Mouse (Mus musculus): ENCODE measurements around the gene Rbm19. TPM values are rescaled to one million over a fixed set of nuclear protein-coding genes. Genes with fewer than 3 reads are reported as not detected.

Gene Rbm19
- polyA plus RNA-seq, 1 experiment from 2014 or later, result 21.9 TPM

DNA sequence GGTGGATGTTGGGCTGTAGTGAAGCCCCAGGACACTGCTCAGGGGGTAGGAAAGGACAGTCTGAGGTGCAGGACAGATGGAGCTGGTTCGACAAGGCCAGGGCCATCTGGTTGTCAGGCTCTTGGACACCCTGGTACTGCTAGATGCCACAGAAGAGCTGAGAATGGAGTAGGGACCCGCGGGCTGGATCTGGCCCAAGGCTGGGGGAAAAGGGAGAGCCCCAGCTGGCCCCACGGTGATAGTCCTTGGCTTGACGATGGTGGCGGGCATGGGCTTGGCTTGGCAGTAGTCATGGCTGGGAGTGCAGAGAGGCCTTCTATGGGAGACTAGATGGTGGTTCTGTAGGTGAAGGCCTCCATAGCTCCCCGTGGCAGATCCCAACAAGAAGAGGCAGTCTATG is 12.8 kb downstream of the Rbm19 start:
- Histone ChIP-seq H3K27me3 (replicated peaks; ENCODE audit: control insufficient read depth, insufficient read depth, low read length) (no peaks in the 10 kb centered on the region), H3K27ac (ENCODE audit: low read depth, low read length) (no peak overlapping the region), H3K4me2 (ENCODE audit: low read length) (no peak overlapping the region), H3K4me1 (ENCODE audit: control insufficient read depth, insufficient read depth, low read depth, low read length) (no peaks in the 10 kb centered on the region), H3K4me3 (ENCODE audit: low read length) (no peak overlapping the region), H3K36me3 (ENCODE audit: control insufficient read depth, insufficient read depth, low read length) (peaks cover 26% of the 10 kb centered on the region), H3K9me3 (ENCODE audit: control insufficient read depth, low read length) (no peaks in the 10 kb centered on the region), H3K9ac (ENCODE audit: low read depth, low read length) (no peak overlapping the region)
- ATAC-seq, result no peak
- 88% methylated on average over 7 of the region's 7 CpGs for WGBS

DNA sequence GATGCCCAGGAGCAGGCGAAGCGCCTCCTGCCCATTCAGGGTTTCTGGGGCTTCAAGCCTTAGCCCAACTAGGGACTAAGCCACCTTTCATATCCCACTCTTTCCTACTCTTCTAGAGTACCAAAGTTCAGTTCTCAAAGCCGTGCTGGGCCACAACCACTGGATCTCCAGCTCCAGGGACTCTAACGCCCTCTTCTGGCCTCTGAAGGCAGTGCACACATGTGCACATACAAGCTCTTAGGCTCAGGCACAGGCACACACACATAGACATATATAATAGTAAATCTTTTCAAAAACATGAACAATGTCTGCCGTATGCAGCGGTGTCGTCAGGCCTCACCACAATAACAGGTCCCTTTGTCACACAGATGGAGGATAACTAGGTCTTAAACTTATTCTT is 13.5 kb downstream of the Rbm19 start:
- no peaks in the 10 kb centered on the region for H3K9me3 ChIP-seq (ENCODE audit: control insufficient read depth, low read length)
- H3K36me3 ChIP-seq (ENCODE audit: control insufficient read depth, insufficient read depth, low read length), result peaks cover 24% of the 10 kb centered on the region
- H3K4me2 ChIP-seq (ENCODE audit: low read length), result no peak overlapping the region
- no peak overlapping the region for H3K4me3 ChIP-seq (ENCODE audit: low read length)
- WGBS, result 93% methylated on average over 7 of the region's 7 CpGs
- no peak overlapping the region for H3K9ac ChIP-seq (ENCODE audit: low read depth, low read length)
- no peak for ATAC-seq
- H3K27ac ChIP-seq (ENCODE audit: low read depth, low read length), result no peak overlapping the region
- no peaks in the 10 kb centered on the region for H3K4me1 ChIP-seq (ENCODE audit: control insufficient read depth, insufficient read depth, low read depth, low read length)
- no peaks in the 10 kb centered on the region for H3K27me3 ChIP-seq (replicated peaks; ENCODE audit: control insufficient read depth, insufficient read depth, low read length)

DNA sequence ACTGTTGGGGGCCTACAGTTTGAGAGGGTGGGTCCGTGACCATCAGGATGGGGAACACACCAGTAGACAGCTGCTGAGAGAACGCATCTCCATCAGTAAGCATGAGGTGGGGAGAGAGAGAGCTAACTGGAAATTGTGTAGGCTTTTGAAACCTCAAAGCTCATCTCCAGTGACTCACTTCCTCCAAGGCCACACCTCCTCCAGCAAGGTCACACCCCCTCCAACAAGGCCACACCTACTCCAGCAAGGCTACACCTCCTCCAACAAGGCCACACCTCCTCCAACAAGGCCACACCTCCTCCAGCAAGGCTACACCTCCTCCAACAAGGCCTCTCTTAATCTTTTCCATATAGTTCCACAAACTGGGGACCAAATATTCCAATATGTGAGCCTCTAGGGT is 13.9 kb downstream of the Rbm19 start:
- Histone ChIP-seq H3K9me3 (ENCODE audit: control insufficient read depth, low read length) (no peaks in the 10 kb centered on the region), H3K4me2 (ENCODE audit: low read length) (no peak overlapping the region), H3K27ac (ENCODE audit: low read depth, low read length) (no peak overlapping the region), H3K9ac (ENCODE audit: low read depth, low read length) (no peak overlapping the region), H3K4me1 (ENCODE audit: control insufficient read depth, insufficient read depth, low read depth, low read length) (no peaks in the 10 kb centered on the region), H3K27me3 (replicated peaks; ENCODE audit: control insufficient read depth, insufficient read depth, low read length) (no peaks in the 10 kb centered on the region), H3K4me3 (ENCODE audit: low read length) (no peak overlapping the region), H3K36me3 (ENCODE audit: control insufficient read depth, insufficient read depth, low read length) (peaks cover 23% of the 10 kb centered on the region)
- 91% methylated on average over 2 of the region's 2 CpGs for WGBS
- ATAC-seq, result no peak

DNA sequence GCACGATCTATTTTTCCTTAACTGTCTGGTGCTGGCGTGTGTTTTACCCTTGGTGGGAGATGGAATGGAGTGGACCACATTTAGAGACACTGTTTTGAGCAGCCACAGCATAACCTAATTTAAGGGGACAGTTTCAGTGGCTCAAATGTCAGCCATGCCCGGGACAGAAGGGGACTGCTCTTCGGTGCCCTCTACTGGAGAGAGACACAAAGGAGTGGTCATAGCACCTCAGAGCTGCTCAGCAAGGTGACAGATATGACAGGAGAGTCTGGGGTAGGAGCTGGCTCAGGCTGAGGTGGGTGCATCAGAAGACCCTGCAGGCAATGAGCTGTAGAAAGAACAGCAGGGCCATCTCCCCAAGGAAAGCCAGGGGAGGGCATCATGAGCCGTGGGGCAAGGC is 15.3 kb downstream of the Rbm19 start:
- Histone ChIP-seq H3K9ac (ENCODE audit: low read depth, low read length) (no peak overlapping the region), H3K36me3 (ENCODE audit: control insufficient read depth, insufficient read depth, low read length) (peaks cover 18% of the 10 kb centered on the region), H3K27me3 (replicated peaks; ENCODE audit: control insufficient read depth, insufficient read depth, low read length) (no peaks in the 10 kb centered on the region), H3K27ac (ENCODE audit: low read depth, low read length) (no peak overlapping the region), H3K4me1 (ENCODE audit: control insufficient read depth, insufficient read depth, low read depth, low read length) (no peaks in the 10 kb centered on the region), H3K4me3 (ENCODE audit: low read length) (no peak overlapping the region), H3K9me3 (ENCODE audit: control insufficient read depth, low read length) (no peaks in the 10 kb centered on the region), H3K4me2 (ENCODE audit: low read length) (no peak overlapping the region)
- ATAC-seq, result no peak
- 58% methylated on average over 5 of the region's 5 CpGs for WGBS

DNA sequence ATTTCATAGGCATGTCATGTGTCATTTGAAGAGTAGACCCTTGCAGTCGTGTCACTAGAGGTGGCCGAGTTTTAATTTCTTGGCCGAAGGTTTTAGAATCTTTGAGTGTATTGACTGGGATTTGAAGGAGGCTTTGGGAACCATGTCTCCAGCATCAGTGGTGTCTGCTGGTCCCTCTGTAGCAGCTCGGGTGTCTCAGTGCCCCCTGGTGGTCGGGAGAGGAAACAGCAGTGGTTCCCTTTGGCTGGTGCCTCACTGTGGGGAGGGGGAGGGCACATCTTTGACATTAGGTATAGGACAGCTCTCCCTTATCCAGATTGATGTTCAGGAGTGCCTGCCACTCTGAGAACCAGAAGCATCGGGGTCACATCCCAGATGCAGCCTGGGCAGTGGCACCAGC is 17.7 kb downstream of the Rbm19 start:
- ATAC-seq, result no peak
- Histone ChIP-seq H3K36me3 (ENCODE audit: control insufficient read depth, insufficient read depth, low read length) (peaks cover 13% of the 10 kb centered on the region), H3K4me3 (ENCODE audit: low read length) (no peak overlapping the region), H3K4me2 (ENCODE audit: low read length) (no peak overlapping the region), H3K27me3 (replicated peaks; ENCODE audit: control insufficient read depth, insufficient read depth, low read length) (no peaks in the 10 kb centered on the region), H3K9me3 (ENCODE audit: control insufficient read depth, low read length) (no peaks in the 10 kb centered on the region), H3K27ac (ENCODE audit: low read depth, low read length) (no peak overlapping the region), H3K9ac (ENCODE audit: low read depth, low read length) (no peak overlapping the region), H3K4me1 (ENCODE audit: control insufficient read depth, insufficient read depth, low read depth, low read length) (no peaks in the 10 kb centered on the region)
- WGBS, result 38% methylated on average over 6 of the region's 6 CpGs

DNA sequence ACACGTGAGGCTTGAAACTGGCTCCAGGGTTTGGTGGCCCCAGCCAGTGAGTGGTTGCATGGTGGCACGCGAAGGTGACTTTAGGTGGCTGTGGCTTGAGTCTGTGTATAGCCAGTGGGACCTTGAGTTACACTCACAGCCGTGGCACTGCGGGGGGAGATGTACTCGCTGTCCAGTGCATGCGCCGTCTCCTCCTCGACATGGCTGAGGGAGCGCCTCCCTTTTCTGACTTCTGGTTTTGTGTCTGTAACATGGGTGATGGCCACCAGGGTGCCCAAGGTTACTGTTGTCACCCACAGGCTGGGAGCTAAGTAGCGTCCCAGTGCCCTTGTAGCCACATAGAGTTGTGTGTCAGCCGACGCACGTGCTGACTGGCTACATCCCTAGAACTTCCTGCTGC is 19.1 kb downstream of the Rbm19 start:
- no peaks in the 10 kb centered on the region for H3K9me3 ChIP-seq (ENCODE audit: control insufficient read depth, low read length)
- no peak overlapping the region for H3K4me3 ChIP-seq (ENCODE audit: low read length)
- no peak for ATAC-seq
- no peak overlapping the region for H3K4me2 ChIP-seq (ENCODE audit: low read length)
- WGBS, result 95% methylated on average over 14 of the region's 14 CpGs
- no peaks in the 10 kb centered on the region for H3K27me3 ChIP-seq (replicated peaks; ENCODE audit: control insufficient read depth, insufficient read depth, low read length)
- H3K36me3 ChIP-seq (ENCODE audit: control insufficient read depth, insufficient read depth, low read length), result peaks cover 13% of the 10 kb centered on the region
- no peaks in the 10 kb centered on the region for H3K4me1 ChIP-seq (ENCODE audit: control insufficient read depth, insufficient read depth, low read depth, low read length)
- H3K9ac ChIP-seq (ENCODE audit: low read depth, low read length), result no peak overlapping the region
- H3K27ac ChIP-seq (ENCODE audit: low read depth, low read length), result no peak overlapping the region

DNA sequence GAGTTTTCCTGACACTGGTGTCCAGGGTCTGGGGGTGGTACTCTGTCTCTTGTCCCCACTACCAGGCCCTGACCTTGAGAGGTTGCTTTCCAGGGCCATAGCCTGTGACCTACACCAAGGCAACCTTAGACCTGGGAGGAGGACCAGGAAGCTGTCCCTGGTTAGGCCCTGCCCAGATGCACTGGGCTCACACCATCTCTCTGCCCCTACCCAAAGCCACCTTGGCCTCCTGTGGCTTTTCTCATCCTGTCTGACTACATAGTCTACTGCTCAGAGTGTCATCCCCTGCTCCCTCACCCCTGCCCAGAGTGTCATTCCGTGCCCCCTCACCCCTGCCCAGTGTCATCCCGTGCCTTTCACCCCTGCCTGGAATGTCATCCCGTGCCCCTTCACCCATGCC is 19.6 kb downstream of the Rbm19 start:
- ATAC-seq, result no peak
- Histone ChIP-seq H3K27me3 (replicated peaks; ENCODE audit: control insufficient read depth, insufficient read depth, low read length) (no peaks in the 10 kb centered on the region), H3K4me3 (ENCODE audit: low read length) (no peak overlapping the region), H3K9ac (ENCODE audit: low read depth, low read length) (no peak overlapping the region; the same call in 1 of the 2 replicates), H3K4me1 (ENCODE audit: control insufficient read depth, insufficient read depth, low read depth, low read length) (no peaks in the 10 kb centered on the region), H3K4me2 (ENCODE audit: low read length) (no peak overlapping the region), H3K9me3 (ENCODE audit: control insufficient read depth, low read length) (no peaks in the 10 kb centered on the region), H3K27ac (ENCODE audit: low read depth, low read length) (no peak overlapping the region), H3K36me3 (ENCODE audit: control insufficient read depth, insufficient read depth, low read length) (peaks cover 10% of the 10 kb centered on the region)
- WGBS, result 51% methylated on average over 3 of the region's 3 CpGs

DNA sequence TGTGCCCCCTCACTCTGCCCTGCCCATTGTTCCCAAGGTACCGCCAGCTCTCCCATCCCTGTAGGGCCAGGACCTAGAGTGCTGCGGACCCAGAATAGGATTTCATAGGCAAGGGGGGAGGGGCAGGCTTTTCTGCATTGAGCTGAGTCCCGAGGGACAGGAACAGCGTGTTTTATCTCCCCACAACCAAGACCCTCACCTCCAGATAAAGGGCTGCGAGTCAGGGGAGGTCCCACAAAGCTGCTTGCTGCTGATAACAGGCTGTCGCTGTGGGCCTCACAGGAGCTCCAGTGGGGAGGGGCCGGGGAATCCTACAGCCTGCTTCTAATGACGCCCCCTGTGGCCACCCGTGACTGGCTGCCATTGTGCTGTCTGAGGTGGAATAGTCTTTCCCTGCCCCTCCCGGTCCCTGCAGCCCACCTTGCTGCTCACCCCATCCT is 20.0 kb downstream of the Rbm19 start:
- Histone ChIP-seq H3K27me3 (replicated peaks; ENCODE audit: control insufficient read depth, insufficient read depth, low read length) (no peaks in the 10 kb centered on the region), H3K9ac (ENCODE audit: low read depth, low read length) (no peak overlapping the region; the same call in 1 of the 2 replicates), H3K4me1 (ENCODE audit: control insufficient read depth, insufficient read depth, low read depth, low read length) (no peaks in the 10 kb centered on the region), H3K4me2 (ENCODE audit: low read length) (no peak overlapping the region), H3K36me3 (ENCODE audit: control insufficient read depth, insufficient read depth, low read length) (peaks cover 10% of the 10 kb centered on the region), H3K4me3 (ENCODE audit: low read length) (no peak overlapping the region), H3K27ac (ENCODE audit: low read depth, low read length) (no peak overlapping the region), H3K9me3 (ENCODE audit: control insufficient read depth, low read length) (no peaks in the 10 kb centered on the region)
- WGBS, result 25% methylated on average over 10 of the region's 10 CpGs
- ATAC-seq, result 0 out of 2 replicates have a peak, but pooled peaks have one; percentile 19

DNA sequence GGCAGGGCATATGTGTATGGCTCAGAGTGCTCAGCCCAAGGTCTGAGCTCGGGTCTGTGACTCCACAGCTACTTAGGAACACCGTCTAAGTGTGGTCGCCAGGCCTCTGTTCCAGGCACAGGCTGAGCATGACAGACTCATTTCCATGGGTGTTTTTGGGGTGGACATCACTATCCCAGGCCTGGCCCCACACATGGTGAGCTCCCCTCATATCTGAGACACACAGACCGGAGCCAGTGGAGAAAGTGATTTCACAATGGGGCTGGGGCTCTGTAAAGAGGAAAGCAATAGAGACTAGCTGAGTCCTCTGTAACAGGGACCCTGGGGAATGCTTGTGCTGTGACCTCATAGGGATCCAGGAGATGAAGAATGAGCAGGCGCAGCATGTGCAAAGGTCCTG is 20.8 kb downstream of the Rbm19 start:
- Histone ChIP-seq H3K4me2 (ENCODE audit: low read length) (no peak overlapping the region), H3K27me3 (replicated peaks; ENCODE audit: control insufficient read depth, insufficient read depth, low read length) (no peaks in the 10 kb centered on the region), H3K9ac (ENCODE audit: low read depth, low read length) (no peak overlapping the region), H3K9me3 (ENCODE audit: control insufficient read depth, low read length) (no peaks in the 10 kb centered on the region), H3K4me1 (ENCODE audit: control insufficient read depth, insufficient read depth, low read depth, low read length) (no peaks in the 10 kb centered on the region), H3K4me3 (ENCODE audit: low read length) (no peak overlapping the region), H3K36me3 (ENCODE audit: control insufficient read depth, insufficient read depth, low read length) (peaks cover 10% of the 10 kb centered on the region), H3K27ac (ENCODE audit: low read depth, low read length) (no peak overlapping the region)
- WGBS, result 98% methylated on average over 5 of the region's 5 CpGs
- ATAC-seq, result no peak

DNA sequence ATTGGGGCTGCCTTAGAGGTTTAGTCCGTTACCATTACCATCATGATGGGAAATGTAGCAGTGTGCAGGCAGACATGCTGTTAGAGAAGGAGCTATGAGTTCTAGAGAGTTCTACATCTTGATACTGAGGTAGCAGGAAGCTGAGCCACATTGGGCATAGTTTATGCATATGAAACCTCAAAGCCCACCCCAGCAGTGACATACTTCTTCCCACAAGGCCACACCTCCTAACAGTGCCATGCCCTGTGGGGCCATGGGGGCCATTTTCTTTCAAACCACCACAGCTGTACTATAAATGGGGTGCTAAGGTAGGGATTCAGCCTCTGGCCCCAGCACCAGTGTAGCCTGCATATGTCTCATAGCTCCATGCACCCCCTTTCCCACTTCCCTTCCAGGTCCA is 21.6 kb downstream of the Rbm19 start:
- no peaks in the 10 kb centered on the region for H3K9me3 ChIP-seq (ENCODE audit: control insufficient read depth, low read length)
- peaks cover 5% of the 10 kb centered on the region for H3K36me3 ChIP-seq (ENCODE audit: control insufficient read depth, insufficient read depth, low read length)
- H3K27me3 ChIP-seq (replicated peaks; ENCODE audit: control insufficient read depth, insufficient read depth, low read length), result no peaks in the 10 kb centered on the region
- no peak overlapping the region for H3K9ac ChIP-seq (ENCODE audit: low read depth, low read length)
- ATAC-seq, result no peak
- no peak overlapping the region for H3K27ac ChIP-seq (ENCODE audit: low read depth, low read length)
- WGBS, result 95% methylated on average over 1 of the region's 1 CpGs
- H3K4me2 ChIP-seq (ENCODE audit: low read length), result no peak overlapping the region
- no peak overlapping the region for H3K4me3 ChIP-seq (ENCODE audit: low read length)
- H3K4me1 ChIP-seq (ENCODE audit: control insufficient read depth, insufficient read depth, low read depth, low read length), result no peaks in the 10 kb centered on the region

Measured in hindbrain, embryonic 16.5 days (tissue).